Mouse (Mus musculus) heart, postnatal 36 days (tissue): ENCODE results near the gene Pou5f2. TPM values are rescaled to one million over a fixed set of nuclear protein-coding genes. Genes with fewer than 3 reads are reported as not detected.

Experiments
- DNase-seq, 2 experiments: peaks; one replicate each; pipeline ENCODE4 v3.0.0; 2021 to 2022
- intact Hi-C: fragments of 180-260 bp; cut with DNase I; formaldehyde crosslinking; loops from one replicate; pipeline ENCODE4 v1.15.1; 2025
- total RNA-seq, 2 experiments: library from RNA; stranded (reverse); gene quantifications; 2 replicates each; pipeline ENCODE4 v1.2.3; 2021

Pou5f2 gene
- total RNA-seq = under 1 TPM in 1 of 2 experiments, not detected in 1; 0.22 TPM

DNA sequence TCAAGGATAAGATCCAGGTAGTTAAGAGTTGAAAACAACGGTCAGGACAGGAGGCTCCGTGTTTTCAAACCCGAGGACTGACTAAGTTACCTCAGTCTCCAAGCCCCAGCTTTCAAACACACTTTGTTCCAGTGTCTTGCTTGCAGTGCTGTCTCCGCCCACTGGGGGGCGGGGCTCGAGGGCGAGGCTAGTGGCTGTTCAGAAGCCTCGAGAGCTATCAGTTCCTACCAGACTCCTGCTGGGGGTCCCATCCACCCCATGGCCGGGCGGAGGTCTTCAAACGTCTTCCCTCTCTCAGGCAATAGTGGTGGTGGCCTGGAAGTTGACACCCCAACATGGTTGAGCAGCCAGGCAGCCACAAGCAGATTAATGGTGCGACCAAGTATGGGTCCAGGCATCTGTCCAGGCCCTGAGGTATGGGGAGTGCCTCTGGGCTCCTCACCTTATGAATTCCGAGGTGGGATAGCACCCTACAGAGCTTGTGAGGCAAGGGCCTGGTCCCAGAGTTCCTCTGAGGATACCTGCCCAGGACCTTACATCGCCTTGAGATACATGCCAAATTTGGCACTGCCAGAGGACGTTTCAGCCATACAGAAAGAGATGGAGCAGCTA is at the start of gene Pou5f2:
Gene Pou5f2, plus strand, starts transcription at position 220 of the 612 bp plus-strand sequence.
- intact Hi-C loops = no loop called here
- DNase-seq = no peak

DNA sequence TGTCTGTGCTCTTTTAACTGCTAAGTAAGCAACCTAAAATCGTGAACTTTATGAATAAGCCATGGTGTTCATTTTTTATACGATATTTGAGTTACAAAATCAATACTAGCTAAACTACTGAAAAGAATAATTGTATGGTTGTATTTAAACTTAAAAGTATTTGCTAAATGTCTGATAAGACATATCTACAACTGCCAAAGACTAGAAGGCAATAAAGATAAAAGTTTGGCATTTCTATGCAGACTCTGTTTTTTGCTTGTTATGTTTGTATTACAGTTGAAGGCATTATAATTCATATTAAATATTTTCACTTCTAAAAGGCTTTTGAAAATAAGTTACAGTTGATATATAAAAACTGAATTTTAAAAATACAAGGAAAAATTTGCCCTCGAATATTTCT is 48.5 kb upstream of the Pou5f2 start:
- intact Hi-C loops = no loop called here
- no peak for DNase-seq

DNA sequence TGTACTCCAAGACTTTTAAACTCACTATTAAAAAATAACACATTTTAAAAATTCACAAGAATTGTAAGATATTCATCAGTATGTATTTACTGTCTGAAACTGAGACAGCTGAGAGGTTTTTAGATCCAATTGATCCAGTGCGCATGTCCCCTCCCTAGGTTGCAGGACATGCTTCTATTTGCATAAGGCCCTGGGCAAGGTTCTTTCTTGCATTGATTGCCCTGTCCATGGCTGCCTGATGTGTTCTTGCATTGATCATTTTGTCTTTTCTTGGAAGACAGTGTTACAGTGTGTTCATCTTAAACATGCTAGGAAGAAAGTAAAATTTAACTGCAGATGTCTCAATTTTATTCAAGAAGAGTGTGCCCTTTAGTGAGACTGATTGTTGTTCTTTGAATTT is 47.6 kb upstream of the Pou5f2 start:
- no peak for DNase-seq
- intact Hi-C loops = no loop called here

DNA sequence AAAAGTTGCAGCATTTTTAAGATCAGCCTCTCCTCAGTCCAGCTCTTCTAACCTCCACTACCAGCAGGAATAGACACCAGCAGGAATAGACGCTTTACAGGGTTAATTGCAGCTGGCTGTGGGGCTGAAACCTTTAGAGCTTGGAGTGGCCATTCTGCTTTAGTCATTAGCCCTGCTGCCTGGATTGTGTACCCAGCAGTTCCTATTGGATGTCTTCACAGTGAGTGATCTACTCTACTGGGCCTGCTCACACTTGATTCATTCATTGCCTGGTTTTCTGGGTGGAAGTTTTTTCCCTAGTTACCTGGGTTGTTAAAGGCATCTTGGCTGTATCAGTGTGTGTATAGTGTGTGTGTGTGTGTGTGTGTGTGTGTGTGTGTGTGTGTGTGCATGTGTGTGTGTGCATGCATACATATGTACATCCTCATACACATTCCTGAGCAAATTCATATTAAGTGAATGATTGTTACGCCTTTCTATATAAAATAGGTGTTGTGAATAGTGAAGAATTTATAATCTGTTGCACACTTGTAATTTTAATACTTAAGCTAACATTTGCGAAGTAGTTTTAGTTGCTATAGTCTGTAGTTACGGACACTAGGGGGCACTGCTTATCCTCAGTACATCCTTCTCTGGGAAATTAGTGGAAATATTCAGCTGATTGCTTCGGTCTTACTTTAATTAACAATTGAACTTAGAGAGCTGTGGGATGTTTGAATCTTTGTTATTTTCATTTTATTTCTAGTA is 42.4 kb upstream of the Pou5f2 start:
- intact Hi-C loops = loop anchor here (2.0 to 5.0 kb wide), 2 partner anchors 219 to 1045 kb away; no protein-coding TSS in a partner anchor
- peak; percentile 13 to 24 for DNase-seq

DNA sequence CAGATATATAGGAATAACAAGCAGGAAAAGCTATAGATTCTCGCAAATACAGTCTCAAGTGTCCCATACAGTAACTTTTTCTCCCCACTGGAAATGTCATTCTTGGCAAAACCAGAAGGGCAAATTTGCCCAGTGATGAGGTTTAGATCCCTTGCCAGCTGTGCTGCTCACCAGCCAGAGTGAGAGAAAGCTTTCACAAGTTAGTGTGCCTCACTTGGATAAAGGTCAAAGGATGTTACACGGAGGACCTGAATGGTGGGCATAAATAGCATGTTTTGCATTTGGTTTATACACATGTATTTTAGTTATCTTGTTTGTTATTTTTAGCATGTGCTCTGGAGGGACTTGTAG is 41.9 kb upstream of the Pou5f2 start:
- intact Hi-C loops = loop anchor here (2.0 to 5.0 kb wide), 2 partner anchors 218 to 1044 kb away; no protein-coding TSS in a partner anchor
- DNase-seq = peak in 1 of 2 experiments; percentile 10

DNA sequence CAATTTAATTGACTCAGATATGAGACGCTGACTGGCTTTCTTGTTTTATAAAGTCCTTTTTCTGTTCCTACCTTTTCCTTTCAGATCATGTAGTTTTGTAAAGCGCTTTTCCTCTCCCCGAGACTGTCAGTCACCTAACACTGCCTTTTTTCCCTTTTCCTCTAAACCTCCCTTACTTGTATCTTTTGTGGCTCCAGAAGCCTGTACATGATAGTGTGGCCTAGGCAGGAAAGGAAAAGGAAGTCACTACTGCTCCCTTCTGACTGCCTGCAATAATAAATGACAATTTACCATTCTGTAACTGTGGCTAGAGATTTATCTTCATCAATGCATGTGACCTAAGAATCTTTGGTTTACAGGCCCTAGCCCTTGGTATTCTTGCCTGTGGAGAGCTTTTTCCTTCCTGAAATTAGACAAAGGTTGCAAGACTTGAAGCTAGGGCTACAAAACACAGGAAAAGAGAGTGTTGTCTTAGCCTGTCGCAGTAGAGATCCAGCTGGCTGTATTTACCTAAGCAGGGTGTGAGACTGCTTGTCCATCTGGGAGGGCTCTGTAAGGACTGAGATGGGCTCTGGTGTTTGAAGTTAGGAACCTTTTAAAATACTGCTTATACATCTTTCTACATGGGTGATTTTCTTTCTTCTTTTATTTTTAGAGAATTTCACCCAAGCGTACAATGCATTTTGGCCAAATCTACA is 33.4 kb upstream of the Pou5f2 start:
- DNase-seq = no peak
- intact Hi-C loops = no loop called here

DNA sequence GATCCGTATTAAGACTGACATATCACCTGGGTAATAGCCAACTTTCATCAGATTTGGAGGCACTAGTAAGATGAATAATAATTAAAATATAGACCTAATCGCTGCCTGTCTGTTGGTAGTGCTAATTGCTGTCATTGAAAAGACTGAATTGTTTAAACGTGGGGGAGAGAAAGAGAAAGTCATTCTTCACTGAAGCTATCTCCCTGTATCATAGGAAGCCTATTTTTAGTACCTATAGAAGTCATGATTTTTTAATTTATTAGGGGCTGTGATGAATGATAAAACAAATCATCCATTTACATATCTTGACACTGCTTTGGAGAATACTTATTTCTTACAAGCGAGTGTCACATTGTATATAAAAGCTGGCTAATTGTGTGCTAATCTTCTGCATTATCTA is 20.1 kb upstream of the Pou5f2 start:
- no peak for DNase-seq
- intact Hi-C loops = no loop called here

DNA sequence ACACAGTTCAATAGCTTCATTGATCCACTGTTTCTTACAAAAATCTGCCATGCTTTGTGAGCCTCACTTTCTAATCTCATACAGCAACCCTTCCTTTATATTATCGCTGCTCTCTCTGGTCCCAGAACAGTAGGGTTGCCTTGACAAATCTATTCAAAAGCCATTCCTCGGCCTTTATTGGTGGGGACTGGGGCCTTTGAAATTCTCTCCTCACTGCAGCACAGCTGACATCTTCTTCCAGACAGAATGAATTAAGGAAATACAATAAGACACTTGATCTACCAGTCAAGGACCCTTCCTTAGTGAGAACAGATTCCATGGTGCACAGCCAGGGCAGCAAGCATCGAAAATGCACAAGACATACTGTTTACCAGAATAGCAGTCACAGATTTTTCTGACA is 19.4 kb upstream of the Pou5f2 start:
- DNase-seq = no peak
- intact Hi-C loops = no loop called here

DNA sequence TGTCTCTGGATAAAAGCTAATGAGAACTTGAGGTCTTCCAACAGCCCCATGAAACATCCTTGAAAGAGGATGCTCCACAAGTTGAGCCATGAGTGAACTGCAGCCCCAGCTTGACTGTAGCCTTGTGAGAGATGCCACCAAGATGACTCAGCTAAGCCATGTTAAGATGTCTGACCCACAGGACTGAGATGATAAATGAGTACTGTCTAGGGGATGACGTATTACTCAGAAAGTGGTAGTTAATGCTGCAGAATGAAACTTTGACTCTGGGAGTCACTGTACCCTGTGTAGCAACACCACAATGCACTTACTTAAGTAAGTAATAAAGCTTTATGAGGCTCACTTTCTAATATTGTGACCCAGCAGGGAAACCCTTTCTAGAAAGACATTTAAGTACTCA is 14.5 kb upstream of the Pou5f2 start:
- no peak for DNase-seq
- intact Hi-C loops = no loop called here

DNA sequence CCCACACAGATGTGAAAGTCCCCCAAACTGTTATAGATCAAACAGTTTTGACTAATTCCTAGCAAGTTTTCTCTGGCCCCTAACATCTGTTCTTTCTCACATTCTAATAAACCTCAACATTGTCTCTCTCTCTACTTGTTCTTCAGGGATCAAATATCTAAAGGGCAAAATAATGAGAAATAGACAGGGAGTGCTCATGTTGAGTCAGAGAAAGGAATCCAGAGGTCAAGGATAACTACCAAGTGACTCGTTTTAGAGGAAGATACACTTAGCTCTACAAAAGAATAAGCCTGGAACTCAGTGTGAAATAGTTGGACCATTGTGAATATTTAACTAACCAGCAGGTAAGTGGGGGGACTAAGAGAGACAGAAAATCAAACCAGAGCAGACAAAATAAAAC is 8.1 kb downstream of the Pou5f2 start:
- intact Hi-C loops = no loop called here
- DNase-seq = no peak

DNA sequence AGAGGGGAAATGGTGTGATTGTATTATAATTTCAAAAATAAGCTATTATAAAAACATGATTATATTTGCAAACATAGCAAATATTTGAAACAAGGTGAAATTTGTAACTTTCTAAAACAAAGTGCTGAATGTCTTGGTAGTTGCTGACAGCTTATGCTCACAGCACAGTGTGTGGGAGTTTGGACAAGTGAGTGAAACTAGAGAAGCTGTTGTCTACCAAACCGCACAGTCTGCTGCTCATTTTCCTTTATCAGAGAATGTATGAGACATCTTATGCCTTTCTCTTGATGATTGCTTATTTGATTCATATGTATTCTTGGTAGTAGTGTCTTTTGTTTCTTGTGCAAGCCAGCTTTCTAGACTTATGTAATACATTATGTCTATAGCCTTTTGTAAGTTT is 12.5 kb downstream of the Pou5f2 start:
- no peak for DNase-seq
- intact Hi-C loops = no loop called here

DNA sequence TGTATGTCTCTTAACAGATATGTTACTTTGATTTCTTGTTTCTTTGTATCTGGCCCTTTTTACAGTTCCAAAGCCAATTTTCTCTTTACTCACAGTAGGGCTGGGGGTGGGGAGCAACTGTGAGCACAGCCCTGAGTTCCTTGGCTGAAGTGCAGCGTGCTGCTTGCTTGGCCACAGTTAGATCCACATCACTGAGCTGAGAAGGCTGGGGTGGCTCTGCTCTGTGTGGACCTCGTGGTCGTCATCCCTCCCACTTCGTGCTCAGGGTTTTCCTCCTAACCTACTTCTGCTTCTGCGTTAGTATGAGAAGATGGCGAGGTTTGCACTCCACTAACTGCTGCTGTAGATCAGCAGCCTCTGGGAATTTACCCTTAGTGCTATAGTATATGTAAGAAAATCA is 18.5 kb downstream of the Pou5f2 start:
- DNase-seq = no peak
- intact Hi-C loops = no loop called here

DNA sequence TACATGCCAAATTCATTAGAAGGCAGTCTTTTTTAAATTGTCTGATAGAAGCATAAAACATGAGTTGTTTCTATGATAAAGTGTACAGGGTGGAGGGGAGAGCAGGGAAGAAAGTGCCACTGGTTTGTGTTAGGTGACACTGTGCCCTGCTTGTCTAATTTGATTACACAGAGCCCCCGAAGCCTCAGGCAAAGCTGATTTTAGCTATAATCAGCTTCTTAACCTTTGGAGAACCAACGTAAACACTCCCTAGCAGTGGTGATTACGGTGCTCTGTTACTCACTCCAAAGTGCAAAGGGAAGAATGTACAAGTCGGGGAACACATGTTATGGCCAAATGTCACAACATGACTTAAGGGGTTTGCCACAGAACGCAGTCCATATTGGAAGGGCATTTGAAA is 20.4 kb downstream of the Pou5f2 start:
- no peak for DNase-seq
- intact Hi-C loops = no loop called here

Other genes starting within 250 kb of the Pou5f2 start
- gene Nr2f1, start 174.9 kb downstream of the Pou5f2 start, total RNA-seq = 1 to 10 TPM; 3.8 to 4.1 TPM